ENCODE assay signal across 8 mouse cellular contexts in the genomic region with DNA sequence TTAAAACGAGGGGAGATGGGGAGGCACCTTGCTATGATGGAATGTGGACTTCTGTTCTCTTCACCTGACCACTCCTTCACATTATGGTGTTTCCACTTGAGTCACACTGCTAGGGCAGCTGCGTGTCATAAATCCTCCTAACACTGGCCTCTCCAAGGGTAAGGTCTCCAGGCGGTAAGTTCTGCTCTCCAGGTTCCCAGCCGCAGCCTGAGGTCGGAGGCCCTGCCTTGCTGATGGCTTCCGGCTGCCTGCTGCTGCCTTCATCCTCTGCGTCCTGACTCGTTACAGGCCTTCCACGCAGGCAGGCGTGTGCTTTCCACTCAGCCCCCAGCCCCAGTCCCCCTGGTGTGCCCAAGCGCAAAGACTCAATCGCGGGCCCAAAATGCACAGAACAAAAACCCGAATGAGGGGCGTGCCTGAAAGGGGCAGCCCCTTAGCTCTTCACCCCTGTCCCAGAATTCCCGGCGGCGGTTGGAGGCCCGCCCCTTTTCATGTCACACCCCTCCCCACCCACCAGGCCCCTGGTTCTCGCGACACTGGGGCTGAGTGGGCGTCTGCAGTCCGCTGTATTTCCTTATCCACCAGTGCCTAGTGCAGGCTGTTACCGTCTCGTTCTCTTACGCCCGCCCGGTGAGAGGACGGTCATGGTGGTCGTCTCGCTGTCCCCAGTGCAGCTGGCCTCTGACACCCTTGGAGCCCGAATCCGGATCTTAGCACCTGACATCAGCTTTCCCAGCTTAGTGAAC. TPM values are rescaled to one million over a fixed set of nuclear protein-coding genes. Genes with fewer than 3 reads are reported as not detected.
DNase-seq lines count a peak whose midpoint lies in the region; ATAC-seq lines count a peak whose summit lies in the region.

Gene Exo5, minus strand, starts transcription at position 464 of the 746 bp plus-strand sequence.

- H3K9me3 ChIP-seq in heart, embryonic 14.5 days (ENCODE audit: control insufficient read depth, low read length) = no peaks in the 10 kb centered on the region
- no peaks in the 10 kb centered on the region for H3K9me3 ChIP-seq in liver, embryonic 13.5 days (replicated peaks)
- H3K9me3 ChIP-seq in stomach, embryonic 16.5 days (replicated peaks; ENCODE audit: control insufficient read depth, low read length) = peaks cover 9% of the 10 kb centered on the region; the same call in 1 of the 2 replicates

- peaks cover 26% of the 10 kb centered on the region for H3K36me3 ChIP-seq in heart, embryonic 14.5 days (ENCODE audit: control insufficient read depth, insufficient read depth, low read length)
- H3K36me3 ChIP-seq in liver, embryonic 13.5 days = peaks cover 23% of the 10 kb centered on the region
- H3K36me3 ChIP-seq in stomach, embryonic 16.5 days (ENCODE audit: control insufficient read depth, insufficient read depth, low read length) = peaks cover 20% of the 10 kb centered on the region

- peaks cover 0 to 3% of the 10 kb centered on the region in 2 experiments; a peak in 1 of 4 replicates for H3K4me1 ChIP-seq in heart, embryonic 14.5 days (ENCODE audit: control insufficient read depth in 2 of 2, insufficient read depth in 2 of 2, low read length in 2 of 2)
- peaks cover 25% of the 10 kb centered on the region for H3K4me1 ChIP-seq in liver, embryonic 13.5 days (replicated peaks)
- no peaks in the 10 kb centered on the region for H3K4me1 ChIP-seq in stomach, embryonic 16.5 days (ENCODE audit: control insufficient read depth, insufficient read depth, low read length)

- peak; percentile 95 for DNase-seq in CD4-positive, CD25-positive, alpha-beta regulatory T cell, adult 2 months (ENCODE audit: low read depth, low spot score)
- DNase-seq in c-Kit-negative CD71-positive TER-119-positive erythroid progenitor cells, embryonic 14.5 days (ENCODE audit: low read depth, low spot score) = peak; percentile 61
- peak; percentile 78 for DNase-seq in fibroblast of lung, adult 2 months (ENCODE audit: low read depth)
- DNase-seq in kidney, postnatal 14 days = peak; percentile 93
- DNase-seq in liver, embryonic 13.5 days = peak; percentile 91
- peak; percentile 94 for DNase-seq in neural tube, embryonic 10.5 days (ENCODE audit: extremely low spot score, low spot score)

- peak; percentile 97 for ATAC-seq in heart, embryonic 14.5 days (ENCODE audit: insufficient number of reproducible peaks, insufficient read depth, low FRiP score, low read depth)
- peak; percentile 99 for ATAC-seq in liver, embryonic 13.5 days (ENCODE audit: low read depth)
- peak; percentile 98 for ATAC-seq in stomach, embryonic 16.5 days (ENCODE audit: insufficient read depth, low FRiP score)

- H3K27me3 ChIP-seq in heart, embryonic 14.5 days (ENCODE audit: control insufficient read depth, insufficient read depth, low read length) = no peaks in the 10 kb centered on the region
- no peaks in the 10 kb centered on the region for H3K27me3 ChIP-seq in liver, embryonic 13.5 days
- H3K27me3 ChIP-seq in stomach, embryonic 16.5 days (ENCODE audit: control insufficient read depth, insufficient read depth, low read length) = no peaks in the 10 kb centered on the region

- WGBS in heart, embryonic 14.5 days = under 1% methylated on average over 33 of the region's 33 CpGs
- under 1% methylated on average over 33 of the region's 33 CpGs for WGBS in liver, embryonic 13.5 days (ENCODE audit: insufficient replicate concordance)
- WGBS in stomach, embryonic 16.5 days = under 1% methylated on average over 33 of the region's 33 CpGs

- peak within 1 kb of the TSS; percentile 63 to 74 for H3K4me3 ChIP-seq in heart, embryonic 14.5 days (ENCODE audit: control insufficient read depth in 1 of 2, insufficient read depth in 1 of 2, low read depth in 1 of 2, low read length in 2 of 2)
- peak within 1 kb of the TSS; percentile 74 for H3K4me3 ChIP-seq in liver, embryonic 13.5 days (replicated peaks)
- peak within 1 kb of the TSS; percentile 85 for H3K4me3 ChIP-seq in stomach, embryonic 16.5 days (replicated peaks; ENCODE audit: low read length)

- H3K27ac ChIP-seq in heart, embryonic 14.5 days (replicated peaks in 1 of 2; ENCODE audit: control insufficient read depth in 1 of 2, insufficient read depth in 1 of 2, low read depth in 2 of 2, low read length in 2 of 2) = peak within 1 kb of the TSS; percentile 86 to 94
- H3K27ac ChIP-seq in liver, embryonic 13.5 days = peak within 1 kb of the TSS; percentile 80
- peak within 1 kb of the TSS; percentile 86 for H3K27ac ChIP-seq in stomach, embryonic 16.5 days (ENCODE audit: low read length)

- H3K4me2 ChIP-seq in heart, embryonic 14.5 days (ENCODE audit: low read length) = peak within 1 kb of the TSS; percentile 84
- peak within 1 kb of the TSS; percentile 84 for H3K4me2 ChIP-seq in liver, embryonic 13.5 days
- peak within 1 kb of the TSS; percentile 55 for H3K4me2 ChIP-seq in stomach, embryonic 16.5 days (ENCODE audit: low read depth, low read length)

- H3K9ac ChIP-seq in heart, embryonic 14.5 days (ENCODE audit: low read length) = peak within 1 kb of the TSS; percentile 79
- peak within 1 kb of the TSS; percentile 81 for H3K9ac ChIP-seq in liver, embryonic 13.5 days
- peak within 1 kb of the TSS; percentile 90 for H3K9ac ChIP-seq in stomach, embryonic 16.5 days (ENCODE audit: low read length)

RNA-seq across cellular contexts. Expression of gene Exo5, which starts in this region (rescaled TPM):
- polyA plus RNA-seq in heart, embryonic 14.5 days (2014; fragmentation: Nextera tagmentation; extraction: Ambion mirVana) = 8.1 and 10.8 TPM in 2 replicates
- 8.0 and 9.7 TPM in 2 replicates for polyA plus RNA-seq in liver, embryonic 13.5 days (2015; fragmentation: Nextera tagmentation; extraction: Ambion mirVana)
- 23.9 and 25.3 TPM in 2 replicates for polyA plus RNA-seq in stomach, embryonic 16.5 days (2015; fragmentation: Nextera tagmentation; extraction: Ambion mirVana)

Comparison
In these comparisons a context has a peak if more than half of its experiments do, and no peak if none do; other contexts are left out.
1. Peak in every context shown above with its lines: DNase-seq, ATAC-seq, H3K4me3 ChIP-seq and H3K27ac ChIP-seq.